Mouse (Mus musculus): ENCODE measurements around the gene Matn1. TPM values are rescaled to one million over a fixed set of nuclear protein-coding genes. Genes with fewer than 3 reads are reported as not detected.
A peak's percentile ranks its signal among the peaks of the same experiment; 100 is the strongest.

The Matn1 gene
- polyA plus RNA-seq (2014; fragmentation: Nextera tagmentation; extraction: Ambion mirVana): 0.41 and 0.44 TPM in 2 replicates

DNA sequence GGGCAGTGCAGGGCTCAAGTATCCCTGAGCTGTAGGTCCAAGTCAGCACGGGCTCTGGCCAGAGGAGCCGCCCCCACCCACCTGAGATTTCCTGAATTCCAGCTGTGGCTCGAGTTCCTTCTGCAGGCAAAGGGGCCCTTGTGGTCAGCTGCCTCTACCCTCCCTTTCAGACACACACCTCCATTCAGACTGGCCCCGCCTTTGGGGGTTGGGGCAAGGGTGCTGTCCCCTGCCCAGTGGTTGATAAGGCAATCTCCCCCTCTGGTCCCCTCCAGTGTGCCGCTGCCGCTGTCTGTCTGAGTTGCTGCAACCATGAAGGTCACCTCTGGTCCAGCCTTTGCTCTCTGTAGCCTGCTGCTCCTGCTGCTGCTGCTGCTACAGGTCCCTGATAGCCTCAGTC lies at the start of gene Matn1:
Matn1 (plus strand) TSS at position 274 of the 400 bp plus-strand sequence.
- WGBS: 35% methylated on average over 6 of the region's 6 CpGs
- Histone ChIP-seq H3K36me3 (ENCODE audit: control insufficient read depth, insufficient read depth, low read length) (no peaks in the 10 kb centered on the region), H3K9ac (ENCODE audit: low read depth, low read length) (no peak within 1 kb of the TSS), H3K4me1 (ENCODE audit: control insufficient read depth, insufficient read depth, low read length) (no peaks in the 10 kb centered on the region), H3K27me3 (ENCODE audit: control insufficient read depth, insufficient read depth, low read length) (no peaks in the 10 kb centered on the region), H3K9me3 (ENCODE audit: control insufficient read depth, low read length) (no peaks in the 10 kb centered on the region), H3K4me2 (replicated peaks; ENCODE audit: low read depth, low read length) (no peak within 1 kb of the TSS), H3K4me3 (ENCODE audit: low read length) (no peak within 1 kb of the TSS), H3K27ac (ENCODE audit: low read depth, low read length) (no peak within 1 kb of the TSS)
- no peak for ATAC-seq (ENCODE audit: low FRiP score, low TSS enrichment)

DNA sequence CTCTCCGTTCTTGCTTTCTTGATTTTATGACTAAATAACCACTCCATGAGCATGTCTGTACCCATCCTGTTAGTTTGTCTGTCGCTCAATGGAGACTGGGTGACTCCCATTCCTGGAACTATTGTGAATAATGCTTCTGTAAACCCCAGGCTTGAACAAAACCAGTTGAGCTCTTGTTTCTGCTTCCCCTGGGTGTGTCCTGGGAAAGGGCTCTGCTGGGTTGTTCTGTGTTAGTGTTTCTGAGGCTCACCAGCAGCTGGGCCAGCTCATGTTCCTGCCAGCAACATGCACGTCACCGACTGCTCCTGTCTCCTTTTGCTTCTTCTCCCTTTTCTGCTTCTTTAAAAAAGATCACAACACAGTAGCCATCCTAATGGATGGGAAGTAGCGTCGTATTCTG lies 48.5 kb upstream of the Matn1 start:
- H3K4me1 ChIP-seq (ENCODE audit: control insufficient read depth, insufficient read depth, low read length): no peaks in the 10 kb centered on the region
- H3K4me2 ChIP-seq (replicated peaks; ENCODE audit: low read depth, low read length): no peak overlapping the region
- H3K9me3 ChIP-seq (ENCODE audit: control insufficient read depth, low read length): no peaks in the 10 kb centered on the region
- no peak overlapping the region for H3K27ac ChIP-seq (ENCODE audit: low read depth, low read length)
- H3K9ac ChIP-seq (ENCODE audit: low read depth, low read length): no peak overlapping the region
- H3K27me3 ChIP-seq (ENCODE audit: control insufficient read depth, insufficient read depth, low read length): no peaks in the 10 kb centered on the region
- WGBS: 68% methylated on average over 6 of the region's 6 CpGs
- H3K36me3 ChIP-seq (ENCODE audit: control insufficient read depth, insufficient read depth, low read length): no peaks in the 10 kb centered on the region
- ATAC-seq (ENCODE audit: low FRiP score, low TSS enrichment): no peak
- H3K4me3 ChIP-seq (ENCODE audit: low read length): no peak overlapping the region

- H3K27ac ChIP-seq (ENCODE audit: low read depth, low read length): no peak overlapping the region
- H3K4me3 ChIP-seq (ENCODE audit: low read length): no peak overlapping the region
- H3K9ac ChIP-seq (ENCODE audit: low read depth, low read length): no peak overlapping the region
- peak; percentile 47; the same call in 1 of the 2 replicates for ATAC-seq (ENCODE audit: low FRiP score, low TSS enrichment)
- no peaks in the 10 kb centered on the region for H3K4me1 ChIP-seq (ENCODE audit: control insufficient read depth, insufficient read depth, low read length)
- no peaks in the 10 kb centered on the region for H3K27me3 ChIP-seq (ENCODE audit: control insufficient read depth, insufficient read depth, low read length)
- 78% methylated on average over 2 of the region's 2 CpGs for WGBS
- no peaks in the 10 kb centered on the region for H3K36me3 ChIP-seq (ENCODE audit: control insufficient read depth, insufficient read depth, low read length)
- H3K4me2 ChIP-seq (replicated peaks; ENCODE audit: low read depth, low read length): no peak overlapping the region
- no peaks in the 10 kb centered on the region for H3K9me3 ChIP-seq (ENCODE audit: control insufficient read depth, low read length)
Measured at GRCm38 (mm10) chr4:130896372-130896771, 47.8 kb upstream of the Matn1 start.

DNA sequence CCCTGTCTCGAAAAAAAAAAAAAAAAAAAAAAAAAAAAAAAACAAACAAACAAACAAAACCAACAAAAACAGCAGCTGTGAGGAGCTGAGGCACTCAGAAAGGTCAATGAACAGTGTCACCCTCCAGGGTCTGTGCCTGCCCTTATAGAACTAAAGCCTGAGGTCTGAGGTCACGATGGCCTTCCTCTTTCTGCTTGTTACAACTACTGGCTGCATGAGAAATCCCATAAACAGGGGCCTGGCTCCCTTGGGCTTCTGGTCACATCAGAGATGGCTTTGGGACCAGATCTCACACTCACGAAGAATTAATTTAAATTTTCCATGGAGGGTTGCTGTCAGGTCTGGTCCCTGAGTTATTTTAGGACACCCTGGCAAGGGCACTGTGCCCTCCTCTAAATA lies 44.8 kb upstream of the Matn1 start:
- H3K4me1 ChIP-seq (ENCODE audit: control insufficient read depth, insufficient read depth, low read length): no peaks in the 10 kb centered on the region
- WGBS: 82% methylated on average over 2 of the region's 3 CpGs

DNA sequence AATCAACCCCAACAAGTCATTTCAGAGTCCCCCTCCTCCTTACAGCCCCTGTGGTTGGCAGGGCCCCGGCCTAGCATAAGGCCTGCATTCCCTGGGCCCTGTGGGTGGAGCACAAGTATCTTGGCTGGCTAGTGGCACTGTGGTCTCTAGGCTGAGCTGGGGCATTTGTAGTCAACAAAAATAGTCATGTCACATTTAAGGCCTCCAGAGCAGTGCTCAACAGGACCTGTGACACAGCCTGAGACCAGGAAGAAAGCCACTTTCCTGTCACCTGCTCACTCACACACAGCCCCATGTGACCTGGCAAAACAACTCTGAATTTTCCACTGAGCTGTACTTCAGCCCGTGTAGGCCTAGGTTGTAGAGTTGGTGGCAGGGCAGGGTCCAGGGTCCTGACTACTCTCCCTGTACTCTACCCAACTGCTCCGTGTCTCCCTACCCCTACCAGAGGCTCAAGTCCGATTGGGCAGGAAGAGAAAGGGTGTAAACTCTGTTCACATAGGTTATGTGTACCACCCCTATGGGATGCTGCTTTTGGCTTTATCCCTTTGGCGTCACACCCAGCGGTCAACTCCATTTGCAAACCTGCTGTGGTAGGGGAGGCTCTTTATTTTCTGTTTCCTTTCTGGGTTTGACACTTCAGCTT lies 44.3 kb upstream of the Matn1 start:
- no peaks in the 10 kb centered on the region for H3K36me3 ChIP-seq (ENCODE audit: control insufficient read depth, insufficient read depth, low read length)
- no peak overlapping the region for H3K9ac ChIP-seq (ENCODE audit: low read depth, low read length)
- H3K4me2 ChIP-seq (replicated peaks; ENCODE audit: low read depth, low read length): no peak overlapping the region
- 81% methylated on average over 6 of the region's 6 CpGs for WGBS
- H3K27me3 ChIP-seq (ENCODE audit: control insufficient read depth, insufficient read depth, low read length): no peaks in the 10 kb centered on the region
- ATAC-seq (ENCODE audit: low FRiP score, low TSS enrichment): no peak
- H3K27ac ChIP-seq (ENCODE audit: low read depth, low read length): no peak overlapping the region
- H3K4me1 ChIP-seq (ENCODE audit: control insufficient read depth, insufficient read depth, low read length): no peaks in the 10 kb centered on the region
- H3K9me3 ChIP-seq (ENCODE audit: control insufficient read depth, low read length): no peaks in the 10 kb centered on the region
- no peak overlapping the region for H3K4me3 ChIP-seq (ENCODE audit: low read length)

More for the DNA sequence above, 44.8 kb upstream of the Matn1 start:
- H3K27me3 ChIP-seq (ENCODE audit: control insufficient read depth, insufficient read depth, low read length): no peaks in the 10 kb centered on the region
- no peaks in the 10 kb centered on the region for H3K36me3 ChIP-seq (ENCODE audit: control insufficient read depth, insufficient read depth, low read length)
- no peak overlapping the region for H3K4me2 ChIP-seq (replicated peaks; ENCODE audit: low read depth, low read length)
- no peaks in the 10 kb centered on the region for H3K9me3 ChIP-seq (ENCODE audit: control insufficient read depth, low read length)
- no peak overlapping the region for H3K9ac ChIP-seq (ENCODE audit: low read depth, low read length)
- H3K27ac ChIP-seq (ENCODE audit: low read depth, low read length): no peak overlapping the region
- no peak for ATAC-seq (ENCODE audit: low FRiP score, low TSS enrichment)
- H3K4me3 ChIP-seq (ENCODE audit: low read length): no peak overlapping the region

- no peaks in the 10 kb centered on the region for H3K36me3 ChIP-seq (ENCODE audit: control insufficient read depth, insufficient read depth, low read length)
- H3K4me3 ChIP-seq (ENCODE audit: low read length): no peak overlapping the region
- no peak overlapping the region for H3K9ac ChIP-seq (ENCODE audit: low read depth, low read length)
- no peak overlapping the region for H3K27ac ChIP-seq (ENCODE audit: low read depth, low read length)
- H3K9me3 ChIP-seq (ENCODE audit: control insufficient read depth, low read length): no peaks in the 10 kb centered on the region
- 57% methylated on average over 7 of the region's 7 CpGs for WGBS
- no peak overlapping the region for H3K4me2 ChIP-seq (replicated peaks; ENCODE audit: low read depth, low read length)
- no peaks in the 10 kb centered on the region for H3K27me3 ChIP-seq (ENCODE audit: control insufficient read depth, insufficient read depth, low read length)
- no peak for ATAC-seq (ENCODE audit: low FRiP score, low TSS enrichment)
- H3K4me1 ChIP-seq (ENCODE audit: control insufficient read depth, insufficient read depth, low read length): 0 out of 2 replicates have a peak, but pooled peaks cover 3% of the 10 kb centered on the region
Measured at GRCm38 (mm10) chr4:130900746-130901145, 43.4 kb upstream of the Matn1 start.

DNA sequence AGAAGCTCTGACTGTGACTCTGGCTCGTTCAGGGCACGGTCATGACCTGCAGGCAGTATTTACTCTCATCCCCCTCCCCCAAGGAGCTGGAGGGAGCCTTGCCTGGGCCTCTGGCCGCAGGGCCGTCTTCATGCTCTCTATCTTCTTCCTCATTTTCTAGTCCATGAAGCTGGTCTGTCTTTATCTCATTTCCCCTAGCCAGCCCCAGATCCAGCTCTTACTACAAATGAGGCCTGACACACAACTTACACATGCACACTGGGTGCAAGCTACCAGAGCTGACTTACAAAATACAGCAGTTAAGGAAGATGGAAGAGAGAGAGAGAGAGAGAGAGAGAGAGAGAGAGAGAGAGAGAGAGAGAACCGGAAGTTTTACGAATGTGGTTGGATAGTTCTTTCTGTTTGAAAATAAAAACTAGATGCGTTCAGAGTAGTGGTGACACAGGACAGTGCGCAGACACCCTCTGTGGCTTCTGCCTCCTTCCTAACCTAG lies 41.9 kb upstream of the Matn1 start:
- no peak overlapping the region for H3K27ac ChIP-seq (ENCODE audit: low read depth, low read length)
- H3K9ac ChIP-seq (ENCODE audit: low read depth, low read length): no peak overlapping the region
- no peaks in the 10 kb centered on the region for H3K36me3 ChIP-seq (ENCODE audit: control insufficient read depth, insufficient read depth, low read length)
- no peak for ATAC-seq (ENCODE audit: low FRiP score, low TSS enrichment)
- no peaks in the 10 kb centered on the region for H3K27me3 ChIP-seq (ENCODE audit: control insufficient read depth, insufficient read depth, low read length)
- no peak overlapping the region for H3K4me2 ChIP-seq (replicated peaks; ENCODE audit: low read depth, low read length)
- 44% methylated on average over 8 of the region's 8 CpGs for WGBS
- H3K4me1 ChIP-seq (ENCODE audit: control insufficient read depth, insufficient read depth, low read length): 0 out of 2 replicates have a peak, but pooled peaks cover 3% of the 10 kb centered on the region
- no peaks in the 10 kb centered on the region for H3K9me3 ChIP-seq (ENCODE audit: control insufficient read depth, low read length)
- H3K4me3 ChIP-seq (ENCODE audit: low read length): no peak overlapping the region

DNA sequence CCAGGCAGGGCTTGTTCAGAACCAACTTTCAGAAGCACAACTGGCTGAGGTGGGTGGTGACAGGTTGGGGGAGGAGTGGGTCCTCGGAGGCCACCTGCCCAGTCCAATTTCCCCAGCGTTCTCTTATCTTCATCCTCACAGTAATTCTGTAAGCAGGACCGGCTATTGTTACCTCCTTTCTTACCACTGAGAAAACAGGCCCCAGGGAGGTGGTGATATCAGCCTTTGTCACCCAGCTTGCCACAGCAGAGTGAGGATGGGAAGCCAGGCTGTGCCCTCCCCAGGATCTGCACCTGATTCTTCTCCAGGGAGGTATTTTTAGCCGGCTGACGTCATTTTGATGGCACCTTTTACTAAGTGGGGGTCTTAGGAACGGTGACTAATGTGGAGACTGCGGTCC lies 39.2 kb upstream of the Matn1 start:
- H3K9me3 ChIP-seq (ENCODE audit: control insufficient read depth, low read length): no peaks in the 10 kb centered on the region
- no peak overlapping the region for H3K27ac ChIP-seq (ENCODE audit: low read depth, low read length)
- peaks cover 15% of the 10 kb centered on the region; the same call in 1 of the 2 replicates for H3K4me1 ChIP-seq (ENCODE audit: control insufficient read depth, insufficient read depth, low read length)
- H3K27me3 ChIP-seq (ENCODE audit: control insufficient read depth, insufficient read depth, low read length): no peaks in the 10 kb centered on the region
- no peak for ATAC-seq (ENCODE audit: low FRiP score, low TSS enrichment)
- no peak overlapping the region for H3K9ac ChIP-seq (ENCODE audit: low read depth, low read length)
- no peaks in the 10 kb centered on the region for H3K36me3 ChIP-seq (ENCODE audit: control insufficient read depth, insufficient read depth, low read length)
- H3K4me3 ChIP-seq (ENCODE audit: low read length): no peak overlapping the region
- H3K4me2 ChIP-seq (replicated peaks; ENCODE audit: low read depth, low read length): no peak overlapping the region
- WGBS: 66% methylated on average over 7 of the region's 7 CpGs

GRCm38 (mm10) chr4:130905882-130906281 lies 38.3 kb upstream of the Matn1 start:
- H3K27ac ChIP-seq (ENCODE audit: low read depth, low read length): no peak overlapping the region
- no peak overlapping the region for H3K9ac ChIP-seq (ENCODE audit: low read depth, low read length)
- H3K4me1 ChIP-seq (ENCODE audit: control insufficient read depth, insufficient read depth, low read length): peaks cover 15% of the 10 kb centered on the region; the same call in 1 of the 2 replicates
- H3K36me3 ChIP-seq (ENCODE audit: control insufficient read depth, insufficient read depth, low read length): no peaks in the 10 kb centered on the region
- 73% methylated on average over 6 of the region's 6 CpGs for WGBS
- H3K4me2 ChIP-seq (replicated peaks; ENCODE audit: low read depth, low read length): no peak overlapping the region
- H3K9me3 ChIP-seq (ENCODE audit: control insufficient read depth, low read length): no peaks in the 10 kb centered on the region
- H3K4me3 ChIP-seq (ENCODE audit: low read length): no peak overlapping the region
- no peak for ATAC-seq (ENCODE audit: low FRiP score, low TSS enrichment)
- H3K27me3 ChIP-seq (ENCODE audit: control insufficient read depth, insufficient read depth, low read length): no peaks in the 10 kb centered on the region
